Mouse (Mus musculus): Measurements from ENCODE around the gene Slc44a5. TPM values are rescaled to one million over a fixed set of nuclear protein-coding genes. Genes with fewer than 3 reads are reported as not detected.

Gene Slc44a5
- polyA plus RNA-seq, 1 experiment from 2014 or later = 1.1 TPM

- no peak for ATAC-seq (ENCODE audit: insufficient read depth, low FRiP score)
- 25% methylated on average over 12 of the region's 12 CpGs for WGBS
- H3K4me3 ChIP-seq (replicated peaks; ENCODE audit: low read length) = peak overlapping the region; percentile 84
- H3K4me1 ChIP-seq (ENCODE audit: control insufficient read depth, insufficient read depth, low read length) = peaks cover 4% of the 10 kb centered on the region; the same call in 1 of the 2 replicates
- peak overlapping the region; percentile 94; the same call in 1 of the 2 replicates for H3K27ac ChIP-seq (ENCODE audit: low read length)
- H3K4me2 ChIP-seq (ENCODE audit: low read depth, low read length) = peak overlapping the region; percentile 66
- no peak overlapping the region; the same call in 1 of the 2 replicates for H3K9ac ChIP-seq (ENCODE audit: low read length)
- no peaks in the 10 kb centered on the region for H3K9me3 ChIP-seq (replicated peaks; ENCODE audit: control insufficient read depth, low read length)
- H3K27me3 ChIP-seq (ENCODE audit: control insufficient read depth, insufficient read depth, low read length) = no peaks in the 10 kb centered on the region
- H3K36me3 ChIP-seq (ENCODE audit: control insufficient read depth, insufficient read depth, low read length) = no peaks in the 10 kb centered on the region
These were observed 30.1 kb upstream of the Slc44a5 start for GRCm38 (mm10) chr3:153943003-153943640.

DNA sequence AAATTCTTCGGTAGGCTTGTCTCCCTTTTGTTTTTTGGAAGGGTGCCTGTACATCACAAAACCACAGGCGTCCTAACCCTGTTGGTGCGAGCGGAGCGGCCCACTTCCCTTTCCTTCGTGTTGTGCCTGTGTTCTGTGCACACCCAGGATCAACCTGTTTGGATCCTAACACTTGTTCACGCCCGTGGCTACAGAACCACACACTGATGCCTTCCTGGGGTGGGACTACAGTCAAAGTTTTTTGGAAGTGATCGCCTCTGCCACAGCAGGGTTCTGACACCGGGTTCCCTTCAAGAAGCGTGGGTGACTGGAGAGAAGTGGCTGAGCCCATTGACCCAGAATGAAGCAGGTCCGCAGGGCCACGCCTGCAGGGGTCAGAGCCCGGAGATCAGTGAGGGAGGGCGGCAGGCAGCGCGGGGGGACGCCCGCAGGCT lies 29.3 kb upstream of the Slc44a5 start:
- Histone ChIP-seq H3K27me3 (ENCODE audit: control insufficient read depth, insufficient read depth, low read length) (no peaks in the 10 kb centered on the region), H3K27ac (ENCODE audit: low read length) (peak overlapping the region; percentile 94), H3K4me2 (ENCODE audit: low read depth, low read length) (peak overlapping the region; percentile 66), H3K9ac (ENCODE audit: low read length) (peak overlapping the region; percentile 85), H3K4me3 (replicated peaks; ENCODE audit: low read length) (peak overlapping the region; percentile 84), H3K36me3 (ENCODE audit: control insufficient read depth, insufficient read depth, low read length) (no peaks in the 10 kb centered on the region), H3K9me3 (replicated peaks; ENCODE audit: control insufficient read depth, low read length) (no peaks in the 10 kb centered on the region), H3K4me1 (ENCODE audit: control insufficient read depth, insufficient read depth, low read length) (peaks cover 4% of the 10 kb centered on the region; the same call in 1 of the 2 replicates)
- ATAC-seq (ENCODE audit: insufficient read depth, low FRiP score) = peak; percentile 51
- under 1% methylated on average over 19 of the region's 19 CpGs for WGBS

DNA sequence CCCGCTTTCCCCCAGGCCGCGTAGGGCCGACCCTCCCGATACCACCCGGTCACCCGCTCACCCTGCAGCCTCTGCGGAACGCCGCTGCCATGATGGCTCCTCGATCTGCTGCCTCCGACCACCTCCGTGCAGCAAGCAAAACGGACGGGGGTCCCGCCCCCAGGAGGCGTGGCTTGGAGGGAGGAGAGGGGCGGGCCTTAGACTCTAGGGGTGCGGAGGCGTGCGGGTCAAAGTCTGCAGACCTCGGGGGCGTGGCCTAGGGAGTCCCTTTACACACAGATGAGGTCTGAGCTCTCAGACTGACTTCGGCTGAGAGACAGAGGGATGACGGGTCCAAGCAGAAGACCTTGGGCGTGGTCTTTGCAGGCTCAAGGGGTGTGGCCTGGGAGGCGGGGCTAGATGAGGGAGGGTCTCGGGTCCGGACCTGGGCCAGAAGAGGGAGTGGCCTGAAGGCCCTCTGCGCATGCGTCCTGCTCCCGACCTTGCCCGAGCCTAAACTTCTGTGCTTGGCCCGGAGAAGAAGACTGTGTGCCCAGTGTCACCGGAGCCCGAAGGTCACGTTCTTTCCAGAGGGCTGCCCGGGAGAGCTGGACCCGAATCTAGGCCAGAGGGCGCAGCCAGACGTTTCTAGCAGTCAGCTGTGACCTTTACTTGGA lies 28.8 kb upstream of the Slc44a5 start, which contains the start of gene Acadm:
Acadm (minus strand) TSS at position 298 of the 656 bp plus-strand sequence.
- under 1% methylated on average over 41 of the region's 41 CpGs for WGBS
- H3K36me3 ChIP-seq (ENCODE audit: control insufficient read depth, insufficient read depth, low read length) = no peaks in the 10 kb centered on the region
- H3K4me3 ChIP-seq (replicated peaks; ENCODE audit: low read length) = peak within 1 kb of the TSS; percentile 84
- H3K4me1 ChIP-seq (ENCODE audit: control insufficient read depth, insufficient read depth, low read length) = peaks cover 4% of the 10 kb centered on the region; the same call in 1 of the 2 replicates
- H3K9ac ChIP-seq (ENCODE audit: low read length) = peak within 1 kb of the TSS; percentile 85
- no peaks in the 10 kb centered on the region for H3K27me3 ChIP-seq (ENCODE audit: control insufficient read depth, insufficient read depth, low read length)
- ATAC-seq (ENCODE audit: insufficient read depth, low FRiP score) = peak; percentile 99
- peak within 1 kb of the TSS; percentile 94 for H3K27ac ChIP-seq (ENCODE audit: low read length)
- H3K9me3 ChIP-seq (replicated peaks; ENCODE audit: control insufficient read depth, low read length) = no peaks in the 10 kb centered on the region
- H3K4me2 ChIP-seq (ENCODE audit: low read depth, low read length) = peak within 1 kb of the TSS; percentile 66

DNA sequence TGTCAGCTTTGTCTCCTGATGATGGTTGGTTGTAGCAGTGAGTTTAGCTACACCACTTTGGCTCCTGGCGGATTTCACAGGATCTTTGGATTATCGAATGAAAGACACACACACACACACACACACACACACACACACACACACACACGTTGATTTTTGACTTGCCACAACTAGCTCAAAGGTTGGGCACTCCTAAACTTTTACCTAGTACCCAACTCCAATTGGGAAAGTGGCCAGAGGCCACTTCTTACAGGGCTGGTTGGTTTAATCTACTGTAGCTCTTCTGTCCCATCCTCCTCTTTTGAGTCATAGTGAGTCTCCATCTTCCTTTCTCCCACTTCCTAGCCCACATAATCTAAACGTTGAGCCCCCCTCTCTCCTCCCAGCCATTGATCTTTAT lies 26.0 kb upstream of the Slc44a5 start:
- Histone ChIP-seq H3K36me3 (ENCODE audit: control insufficient read depth, insufficient read depth, low read length) (no peaks in the 10 kb centered on the region), H3K27ac (ENCODE audit: low read length) (no peak overlapping the region), H3K4me3 (replicated peaks; ENCODE audit: low read length) (no peak overlapping the region), H3K27me3 (ENCODE audit: control insufficient read depth, insufficient read depth, low read length) (no peaks in the 10 kb centered on the region), H3K4me1 (ENCODE audit: control insufficient read depth, insufficient read depth, low read length) (peaks cover 4% of the 10 kb centered on the region; the same call in 1 of the 2 replicates), H3K9me3 (replicated peaks; ENCODE audit: control insufficient read depth, low read length) (no peaks in the 10 kb centered on the region), H3K9ac (ENCODE audit: low read length) (no peak overlapping the region), H3K4me2 (ENCODE audit: low read depth, low read length) (no peak overlapping the region)
- ATAC-seq (ENCODE audit: insufficient read depth, low FRiP score) = no peak
- 72% methylated on average over 4 of the region's 4 CpGs for WGBS

DNA sequence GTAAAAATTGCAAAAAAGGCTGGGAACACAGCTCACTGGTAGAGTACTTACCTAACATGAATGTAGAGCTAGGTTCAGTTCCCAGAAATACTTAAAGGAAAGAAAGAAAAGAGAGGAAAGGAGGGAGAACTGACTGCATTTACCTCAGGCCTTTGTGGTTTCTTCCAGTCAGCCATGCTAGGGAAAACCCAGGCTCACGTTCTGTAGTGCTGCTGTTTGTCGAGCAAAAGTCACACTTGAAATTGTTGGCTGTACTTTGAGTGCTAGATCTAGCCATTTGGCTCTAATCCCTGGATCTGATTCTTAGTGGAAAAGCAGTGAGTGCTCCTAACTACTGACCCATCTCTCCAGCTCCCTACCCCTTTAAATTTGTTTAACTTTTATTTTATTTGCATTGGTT lies 25.1 kb upstream of the Slc44a5 start:
- no peaks in the 10 kb centered on the region for H3K9me3 ChIP-seq (replicated peaks; ENCODE audit: control insufficient read depth, low read length)
- no peak overlapping the region for H3K4me2 ChIP-seq (ENCODE audit: low read depth, low read length)
- no peak overlapping the region for H3K27ac ChIP-seq (ENCODE audit: low read length)
- H3K9ac ChIP-seq (ENCODE audit: low read length) = no peak overlapping the region
- no peak overlapping the region for H3K4me3 ChIP-seq (replicated peaks; ENCODE audit: low read length)
- no peaks in the 10 kb centered on the region; the same call in 1 of the 2 replicates for H3K4me1 ChIP-seq (ENCODE audit: control insufficient read depth, insufficient read depth, low read length)
- H3K36me3 ChIP-seq (ENCODE audit: control insufficient read depth, insufficient read depth, low read length) = no peaks in the 10 kb centered on the region
- H3K27me3 ChIP-seq (ENCODE audit: control insufficient read depth, insufficient read depth, low read length) = no peaks in the 10 kb centered on the region
- 49% methylated on average over 2 of the region's 2 CpGs for WGBS
- no peak for ATAC-seq (ENCODE audit: insufficient read depth, low FRiP score)

GRCm38 (mm10) chr3:153957916-153958315 lies 15.3 kb upstream of the Slc44a5 start:
- ATAC-seq (ENCODE audit: insufficient read depth, low FRiP score) = no peak
- Histone ChIP-seq H3K4me1 (ENCODE audit: control insufficient read depth, insufficient read depth, low read length) (no peaks in the 10 kb centered on the region), H3K36me3 (ENCODE audit: control insufficient read depth, insufficient read depth, low read length) (no peaks in the 10 kb centered on the region), H3K27ac (ENCODE audit: low read length) (no peak overlapping the region), H3K4me2 (ENCODE audit: low read depth, low read length) (no peak overlapping the region), H3K4me3 (replicated peaks; ENCODE audit: low read length) (no peak overlapping the region), H3K9me3 (replicated peaks; ENCODE audit: control insufficient read depth, low read length) (no peaks in the 10 kb centered on the region), H3K9ac (ENCODE audit: low read length) (no peak overlapping the region), H3K27me3 (ENCODE audit: control insufficient read depth, insufficient read depth, low read length) (no peaks in the 10 kb centered on the region)
- 87% methylated on average over 5 of the region's 5 CpGs for WGBS

DNA sequence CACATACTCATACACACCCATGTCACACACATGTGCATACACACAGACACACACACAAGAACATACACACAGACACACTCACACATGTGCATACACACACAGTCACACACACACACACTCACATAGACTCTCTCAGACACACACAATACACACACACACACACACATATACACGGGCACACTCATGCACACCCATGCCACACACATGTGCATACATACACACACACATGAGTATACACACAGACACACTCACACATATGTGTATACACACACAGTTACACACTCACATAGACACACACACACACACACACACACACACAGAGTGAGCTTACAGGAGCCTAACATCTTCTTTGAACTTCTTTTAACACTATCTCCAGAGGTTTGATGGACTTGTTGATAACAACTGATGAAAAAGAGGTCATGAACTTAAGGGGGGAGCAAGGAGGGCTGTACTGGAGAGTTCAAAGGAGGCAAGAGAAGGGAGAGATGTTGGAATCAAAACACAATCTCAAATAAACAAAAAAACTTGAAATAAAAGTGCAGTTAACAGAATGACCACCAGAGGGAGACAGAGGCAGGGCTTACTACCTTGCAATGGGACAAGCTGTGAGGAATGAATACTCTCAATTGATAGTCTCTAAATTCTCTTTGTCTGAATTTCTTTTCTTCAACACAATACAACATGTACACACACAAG lies 14.1 kb upstream of the Slc44a5 start:
- H3K9ac ChIP-seq (ENCODE audit: low read length) = no peak overlapping the region
- no peaks in the 10 kb centered on the region for H3K27me3 ChIP-seq (ENCODE audit: control insufficient read depth, insufficient read depth, low read length)
- no peak overlapping the region for H3K4me3 ChIP-seq (replicated peaks; ENCODE audit: low read length)
- H3K4me2 ChIP-seq (ENCODE audit: low read depth, low read length) = no peak overlapping the region
- no peaks in the 10 kb centered on the region for H3K9me3 ChIP-seq (replicated peaks; ENCODE audit: control insufficient read depth, low read length)
- H3K27ac ChIP-seq (ENCODE audit: low read length) = no peak overlapping the region
- 93% methylated on average over 1 of the region's 1 CpGs for WGBS
- 0 out of 2 replicates have a peak, but pooled peaks have one; percentile 22 for ATAC-seq (ENCODE audit: insufficient read depth, low FRiP score)
- no peaks in the 10 kb centered on the region for H3K4me1 ChIP-seq (ENCODE audit: control insufficient read depth, insufficient read depth, low read length)
- no peaks in the 10 kb centered on the region for H3K36me3 ChIP-seq (ENCODE audit: control insufficient read depth, insufficient read depth, low read length)

- 66% methylated on average over 9 of the region's 9 CpGs for WGBS
- H3K4me2 ChIP-seq (ENCODE audit: low read depth, low read length) = no peak overlapping the region
These were observed 13.5 kb upstream of the Slc44a5 start for GRCm38 (mm10) chr3:153959731-153960207.

More at GRCm38 (mm10) chr3:153959731-153960207, 13.5 kb upstream of the Slc44a5 start:
- H3K4me3 ChIP-seq (replicated peaks; ENCODE audit: low read length) = no peak overlapping the region
- H3K27me3 ChIP-seq (ENCODE audit: control insufficient read depth, insufficient read depth, low read length) = no peaks in the 10 kb centered on the region
- H3K9ac ChIP-seq (ENCODE audit: low read length) = no peak overlapping the region
- peak; percentile 53; the same call in 1 of the 2 replicates for ATAC-seq (ENCODE audit: insufficient read depth, low FRiP score)
- H3K4me1 ChIP-seq (ENCODE audit: control insufficient read depth, insufficient read depth, low read length) = no peaks in the 10 kb centered on the region
- H3K9me3 ChIP-seq (replicated peaks; ENCODE audit: control insufficient read depth, low read length) = no peaks in the 10 kb centered on the region
- H3K27ac ChIP-seq (ENCODE audit: low read length) = no peak overlapping the region
- no peaks in the 10 kb centered on the region for H3K36me3 ChIP-seq (ENCODE audit: control insufficient read depth, insufficient read depth, low read length)
